Mouse (Mus musculus) colon, adult 2 months (tissue): ENCODE measurements around the gene Tmem37. TPM values are rescaled to one million over a fixed set of nuclear protein-coding genes. Genes with fewer than 3 reads are reported as not detected.

ENCODE experiments used
- polyA plus RNA-seq: library from polyadenylated mRNA; depleted of rRNA; stranded (reverse); fragments of >200 nt; gene quantifications from 2 replicates; pipeline ENCODE4 v1.2.3, GENCODE M21; 2012; rRNA removed

Tmem37 gene
- 104 and 192 TPM in 2 replicates for polyA plus RNA-seq

DNA sequence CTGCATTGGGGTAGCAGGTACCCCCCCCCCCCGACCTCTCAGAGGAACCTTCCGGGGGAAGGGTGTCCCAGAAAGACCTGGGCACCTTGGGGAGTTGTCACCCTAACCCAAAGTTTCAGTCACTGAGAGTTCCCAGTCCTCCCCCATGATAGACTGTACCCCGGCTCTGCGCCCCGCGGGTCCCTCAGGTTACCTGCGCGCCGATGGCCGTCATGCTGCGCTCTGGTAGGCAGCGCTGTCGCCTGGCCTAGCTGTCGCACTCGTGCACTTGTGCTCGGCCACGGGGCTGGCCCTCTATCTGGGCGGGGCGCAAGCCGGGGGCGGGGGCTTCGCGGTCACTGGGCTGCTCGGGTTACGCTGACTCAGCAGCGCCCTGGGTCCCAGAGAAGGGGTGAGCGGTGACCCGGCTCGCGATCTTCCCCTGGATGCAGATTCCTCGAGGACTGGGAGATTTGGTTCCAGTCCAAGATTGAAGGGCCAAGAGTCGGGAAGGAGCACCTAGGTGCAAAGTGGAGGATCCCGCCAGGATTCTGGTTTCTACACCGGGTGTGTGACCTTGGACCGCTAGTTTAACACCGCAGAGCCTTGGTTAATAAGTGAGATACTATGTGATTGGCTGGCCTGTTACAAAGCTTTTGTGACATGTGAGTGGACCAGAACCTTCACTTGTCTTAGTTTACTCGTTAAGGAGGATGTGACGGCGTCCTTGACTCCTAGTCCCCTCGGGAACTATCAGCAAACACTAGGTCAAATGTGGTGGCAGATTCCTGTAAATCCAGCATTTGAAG lies at the start of gene Tmem37:
Gene Tmem37, minus strand, starts transcription at position 556 of the 788 bp plus-strand sequence.

GRCm38 (mm10) chr1:120120969-120121811 lies 47.3 kb upstream of the Tmem37 start, which contains the start of the genes Dbi and 3110009E18Rik:
Dbi (minus strand) TSS chr1:120121078.
3110009E18Rik (plus strand) TSS chr1:120121187.

Other genes with a start within 250 kb of the Tmem37 start
- 1.5 and 3.5 TPM in 2 replicates for gene Ptpn4, start 236.5 kb downstream of the Tmem37 start, polyA plus RNA-seq
- 3.5 and 3.6 TPM in 2 replicates for gene Tmem177, start 160.9 kb downstream of the Tmem37 start, polyA plus RNA-seq
- gene Cfap221, start 76.8 kb downstream of the Tmem37 start, polyA plus RNA-seq: not detected in 2 replicates
- gene Sctr, start 67.2 kb downstream of the Tmem37 start, polyA plus RNA-seq: 0.28 and 0.44 TPM in 2 replicates
- 281 and 308 TPM in 2 replicates for gene Dbi, start 47.0 kb upstream of the Tmem37 start, polyA plus RNA-seq
- 0.67 and 1.0 TPM in 2 replicates for gene 3110009E18Rik, start 47.1 kb upstream of the Tmem37 start, polyA plus RNA-seq
- gene Steap3, start 198.6 kb upstream of the Tmem37 start, polyA plus RNA-seq: 76.3 and 80.5 TPM in 2 replicates